Mouse (Mus musculus): ENCODE results near the gene Siglecf.
"Not testable (repeated sequence)": the region's sequence is repeated elsewhere in the genome, so short reads cannot be mapped to it uniquely, and the experiment has no call there.

Gene Siglecf

GRCm38 (mm10) chr7:43351154-43351553 is at the start of gene Siglecf:
TSS of gene Siglecf (plus strand) at chr7:43351341.
- no peak for DNase-seq (ENCODE audit: low read depth, low spot score)

- no peak for DNase-seq (ENCODE audit: low read depth, low spot score)
Observed at GRCm38 (mm10) chr7:43305235-43305634, 45.9 kb upstream of the Siglecf start.

- DNase-seq (ENCODE audit: low read depth, low spot score) = no peak
Observed at GRCm38 (mm10) chr7:43309069-43309468, 42.1 kb upstream of the Siglecf start.

- no peak for DNase-seq (ENCODE audit: low read depth, low spot score)
Observed at GRCm38 (mm10) chr7:43311632-43312031, 39.5 kb upstream of the Siglecf start.

- peak; percentile 26 for DNase-seq (ENCODE audit: low read depth, low spot score)
Observed at GRCm38 (mm10) chr7:43312386-43313012, 38.6 kb upstream of the Siglecf start.

- peak; percentile 81 for DNase-seq (ENCODE audit: low read depth, low spot score)
Observed at GRCm38 (mm10) chr7:43313013-43313428, 38.1 kb upstream of the Siglecf start, which contains the start of gene Zfp715. TSS of gene Zfp715 (minus strand) at chr7:43313294.

- no peak for DNase-seq (ENCODE audit: low read depth, low spot score)
Observed at GRCm38 (mm10) chr7:43326223-43326780, 24.8 kb upstream of the Siglecf start.

- no peak for DNase-seq (ENCODE audit: low read depth, low spot score)
Observed at GRCm38 (mm10) chr7:43328101-43328500, 23.0 kb upstream of the Siglecf start.

GRCm38 (mm10) chr7:43333203-43333602 is 17.9 kb upstream of the Siglecf start:
- no peak for DNase-seq (ENCODE audit: low read depth, low spot score)

- DNase-seq (ENCODE audit: low read depth, low spot score) = no peak
Observed at GRCm38 (mm10) chr7:43333899-43334298, 17.2 kb upstream of the Siglecf start.

GRCm38 (mm10) chr7:43340771-43341170 is 10.4 kb upstream of the Siglecf start:
- no peak for DNase-seq (ENCODE audit: low read depth, low spot score)

GRCm38 (mm10) chr7:43343191-43343590 is 8.0 kb upstream of the Siglecf start:
- DNase-seq (ENCODE audit: low read depth, low spot score) = no peak

- DNase-seq (ENCODE audit: low read depth, low spot score) = no peak
Observed at GRCm38 (mm10) chr7:43344020-43344419, 7.1 kb upstream of the Siglecf start.

GRCm38 (mm10) chr7:43344491-43344890 is 6.7 kb upstream of the Siglecf start:
- no peak for DNase-seq (ENCODE audit: low read depth, low spot score)

- DNase-seq (ENCODE audit: low read depth, low spot score) = no peak
Observed at GRCm38 (mm10) chr7:43346148-43346547, 5.0 kb upstream of the Siglecf start.

- DNase-seq (ENCODE audit: low read depth, low spot score) = no peak
Observed at GRCm38 (mm10) chr7:43346571-43346970, 4.6 kb upstream of the Siglecf start.

GRCm38 (mm10) chr7:43349623-43350022 is 1.5 kb upstream of the Siglecf start:
- not testable (repeated sequence) for DNase-seq (ENCODE audit: low read depth, low spot score)

- DNase-seq (ENCODE audit: low read depth, low spot score) = no peak
Observed at GRCm38 (mm10) chr7:43353118-43353517, 2.0 kb downstream of the Siglecf start.

GRCm38 (mm10) chr7:43353758-43354157 is 2.6 kb downstream of the Siglecf start:
- DNase-seq (ENCODE audit: low read depth, low spot score) = no peak

GRCm38 (mm10) chr7:43354893-43355835 is 4.0 kb downstream of the Siglecf start:
- no peak for DNase-seq (ENCODE audit: low read depth, low spot score)

- DNase-seq (ENCODE audit: low read depth, low spot score) = no peak
Observed at GRCm38 (mm10) chr7:43358556-43358955, 7.4 kb downstream of the Siglecf start.

- DNase-seq (ENCODE audit: low read depth, low spot score) = no peak
Observed at GRCm38 (mm10) chr7:43361442-43361841, 10.3 kb downstream of the Siglecf start.

Measured in c-Kit-negative CD71-positive TER-119-positive erythroid progenitor cells, embryonic 14.5 days (primary cell).